Mouse (Mus musculus): Measurements from ENCODE around the gene Zkscan7.

GRCm38 (mm10) chr9:122922436-122922835, 37.0 kb downstream of the Zkscan7 start:
- no peak for TF ChIP-seq CTCF (IDR thresholded peaks at IDR 0.05; ENCODE audit: borderline replicate concordance, insufficient read depth, low read depth, low read length)
- no peak for TF ChIP-seq POLR2A (IDR thresholded peaks at IDR 0.05; ENCODE audit: borderline replicate concordance, insufficient read depth, low read length)
